Mouse (Mus musculus) forebrain, embryonic 11.5 days (tissue): Measurements from ENCODE around the gene Pacrg. TPM values are rescaled to one million over a fixed set of nuclear protein-coding genes. Genes with fewer than 3 reads are reported as not detected.

Source experiments
- ATAC-seq: fragments of 200-750 bp; cut with Nextera tagmentation; replicated peaks from 2 replicates; pipeline ENCODE4 v1.8.0; 2017; ENCODE audit warnings: moderate TSS enrichment; ENCODE audit not compliant: low FRiP score
- DNase-seq: peaks from one replicate; pipeline ENCODE4 v3.0.0-alpha.2; 2017; ENCODE audit warnings: low spot score
- H3K27ac ChIP-seq: fragments of 300-500 bp; sonication (generic); 2 replicates; pipeline ENCODE4 v1.5.1; 2014; ENCODE audit warnings: low read depth, low read length
- H3K27me3 ChIP-seq: fragments of 300-500 bp; sonication (generic); 2 replicates; pipeline ENCODE4 v1.6.1; 2014; ENCODE audit warnings: mild to moderate bottlenecking, low read length, mixed read lengths; ENCODE audit not compliant: control insufficient read depth, insufficient read depth
- H3K36me3 ChIP-seq: fragments of 300-500 bp; sonication (generic); 2 replicates; pipeline ENCODE4 v1.6.1; 2014; ENCODE audit warnings: mild to moderate bottlenecking, low read length, moderate library complexity, mixed read lengths; ENCODE audit not compliant: control insufficient read depth, insufficient read depth
- H3K4me1 ChIP-seq: fragments of 300-500 bp; sonication (generic); replicated peaks from 2 replicates; pipeline ENCODE4 v1.6.1; 2014; ENCODE audit warnings: low read length, mixed read lengths; ENCODE audit not compliant: control insufficient read depth, insufficient read depth
- H3K4me2 ChIP-seq: fragments of 300-500 bp; sonication (generic); 2 replicates; pipeline ENCODE4 v1.6.1; 2014; ENCODE audit warnings: low read depth, mild to moderate bottlenecking, low read length, moderate library complexity, mixed read lengths; ENCODE audit not compliant: severe bottlenecking
- H3K4me3 ChIP-seq: fragments of 300-500 bp; sonication (generic); 2 replicates; pipeline ENCODE4 v1.5.1; 2014; ENCODE audit warnings: low read depth, low read length
- H3K9ac ChIP-seq: fragments of 300-500 bp; sonication (generic); 2 replicates; pipeline ENCODE4 v1.6.1; 2014; ENCODE audit warnings: low read length
- H3K9me3 ChIP-seq: fragments of 300-500 bp; sonication (generic); 2 replicates; pipeline ENCODE4 v1.6.1; 2016; ENCODE audit warnings: low read length, mixed read lengths; ENCODE audit not compliant: control insufficient read depth
- WGBS: fragments of 180-500 bp; shearing (Covaris S2); extraction: QIAGEN DNeasy Blood & Tissue Kit; methylation state at CpG from one replicate; pipeline ENCODE4 v1.1.7; 2014; 5-methylcytosine and 5-hydroxymethylcytosine counted together
- polyA plus RNA-seq: library from polyadenylated mRNA; unstranded; fragments of >200 nt; fragmentation: Nextera tagmentation; extraction: Ambion mirVana; gene quantifications from 2 replicates; pipeline ENCODE4 v1.2.1, GENCODE M21; 2014

Pacrg gene
- polyA plus RNA-seq, 1 experiment from 2014 or later = 4.7 TPM

GRCm38 (mm10) chr17:10497781-10498420 is 342.2 kb downstream of the Pacrg start:
- no peaks in the 10 kb centered on the region for H3K36me3 ChIP-seq
- no peak overlapping the region for H3K4me2 ChIP-seq
- H3K4me3 ChIP-seq = no peak overlapping the region
- WGBS = 55% methylated on average over 4 of the region's 4 CpGs
- DNase-seq = peak; percentile 47
- peak overlapping the region; percentile 18; the same call in 1 of the 2 replicates for H3K27ac ChIP-seq
- no peak for ATAC-seq
- H3K9ac ChIP-seq = no peak overlapping the region
- H3K9me3 ChIP-seq = no peaks in the 10 kb centered on the region
- H3K4me1 ChIP-seq = 0 out of 2 replicates have a peak, but pooled peaks cover 3% of the 10 kb centered on the region
- no peaks in the 10 kb centered on the region for H3K27me3 ChIP-seq

- DNase-seq = no peak
- no peak overlapping the region for H3K9ac ChIP-seq
- ATAC-seq = no peak
- H3K4me1 ChIP-seq = 0 out of 2 replicates have a peak, but pooled peaks cover 3% of the 10 kb centered on the region
- no peaks in the 10 kb centered on the region for H3K36me3 ChIP-seq
- H3K4me3 ChIP-seq = no peak overlapping the region
- WGBS = 87% methylated on average over 8 of the region's 8 CpGs
- H3K27me3 ChIP-seq = no peaks in the 10 kb centered on the region
- no peaks in the 10 kb centered on the region for H3K9me3 ChIP-seq
- H3K27ac ChIP-seq = no peak overlapping the region
- no peak overlapping the region for H3K4me2 ChIP-seq
These were observed 344.0 kb downstream of the Pacrg start for GRCm38 (mm10) chr17:10496066-10496465.

GRCm38 (mm10) chr17:10495588-10495987 is 344.5 kb downstream of the Pacrg start:
- Histone ChIP-seq H3K4me2 (no peak overlapping the region), H3K27ac (no peak overlapping the region), H3K27me3 (no peaks in the 10 kb centered on the region), H3K4me3 (no peak overlapping the region), H3K4me1 (0 out of 2 replicates have a peak, but pooled peaks cover 3% of the 10 kb centered on the region), H3K36me3 (no peaks in the 10 kb centered on the region), H3K9ac (no peak overlapping the region), H3K9me3 (no peaks in the 10 kb centered on the region)
- DNase-seq = peak; percentile 27
- no peak for ATAC-seq
- WGBS = 37% methylated on average over 8 of the region's 8 CpGs

GRCm38 (mm10) chr17:10493124-10493523 is 347.0 kb downstream of the Pacrg start:
- Histone ChIP-seq H3K4me2 (no peak overlapping the region), H3K9me3 (no peaks in the 10 kb centered on the region), H3K36me3 (no peaks in the 10 kb centered on the region), H3K4me1 (0 out of 2 replicates have a peak, but pooled peaks cover 1% of the 10 kb centered on the region), H3K9ac (no peak overlapping the region), H3K4me3 (no peak overlapping the region), H3K27me3 (no peaks in the 10 kb centered on the region), H3K27ac (no peak overlapping the region)
- DNase-seq (peak; percentile 50), ATAC-seq (no peak)
- 15% methylated on average over 3 of the region's 3 CpGs for WGBS

- H3K9me3 ChIP-seq = no peaks in the 10 kb centered on the region
- H3K36me3 ChIP-seq = no peaks in the 10 kb centered on the region
- H3K4me1 ChIP-seq = no peaks in the 10 kb centered on the region
- WGBS = 88% methylated on average over 8 of the region's 8 CpGs
- H3K9ac ChIP-seq = no peak overlapping the region
- H3K4me3 ChIP-seq = no peak overlapping the region
- no peak overlapping the region for H3K4me2 ChIP-seq
- no peaks in the 10 kb centered on the region for H3K27me3 ChIP-seq
- no peak overlapping the region for H3K27ac ChIP-seq
- ATAC-seq = no peak
- no peak for DNase-seq
These were observed 349.5 kb downstream of the Pacrg start for GRCm38 (mm10) chr17:10490374-10491169.

- H3K4me1 ChIP-seq = no peaks in the 10 kb centered on the region
- 100% methylated on average over 2 of the region's 2 CpGs for whole genome bisulfite sequencing
- H3K4me3 ChIP-seq = no peak overlapping the region
- no peak overlapping the region for H3K4me2 ChIP-seq
- no peak overlapping the region for H3K9ac ChIP-seq
- DNase-seq (no peak), ATAC-seq (no peak)
- no peaks in the 10 kb centered on the region for H3K36me3 ChIP-seq
- H3K9me3 ChIP-seq = no peaks in the 10 kb centered on the region
- no peak overlapping the region for H3K27ac ChIP-seq
- H3K27me3 ChIP-seq = no peaks in the 10 kb centered on the region
These were observed 351.2 kb downstream of the Pacrg start for GRCm38 (mm10) chr17:10488873-10489272.

- DNase-seq = peak; percentile 25
- Histone ChIP-seq H3K9ac (no peak overlapping the region), H3K4me2 (no peak overlapping the region), H3K4me1 (no peaks in the 10 kb centered on the region), H3K9me3 (no peaks in the 10 kb centered on the region), H3K4me3 (no peak overlapping the region), H3K27ac (no peak overlapping the region), H3K36me3 (no peaks in the 10 kb centered on the region), H3K27me3 (no peaks in the 10 kb centered on the region)
- ATAC-seq = no peak
- WGBS = 53% methylated on average over 6 of the region's 6 CpGs
These were observed 356.1 kb downstream of the Pacrg start for GRCm38 (mm10) chr17:10483945-10484546.

GRCm38 (mm10) chr17:10481081-10481480 is 359.0 kb downstream of the Pacrg start:
- Histone ChIP-seq H3K4me3 (no peak overlapping the region), H3K9me3 (no peaks in the 10 kb centered on the region), H3K4me1 (no peaks in the 10 kb centered on the region), H3K9ac (no peak overlapping the region), H3K27me3 (no peaks in the 10 kb centered on the region), H3K36me3 (no peaks in the 10 kb centered on the region), H3K4me2 (no peak overlapping the region), H3K27ac (no peak overlapping the region)
- 86% methylated on average over 1 of the region's 1 CpGs for WGBS
- DNase-seq (peak; percentile 8), ATAC-seq (no peak)
